Mouse (Mus musculus): Measurements from ENCODE around the gene Gm11020.

GRCm38 (mm10) chr8:104339983-104340232, 18.5 kb downstream of the Gm11020 start:
- TF ChIP-seq EP300 (IDR thresholded peaks at IDR 0.05; ENCODE audit: insufficient read depth, low read depth, low read length) (no peak), CTCF (IDR thresholded peaks at IDR 0.05) (no peak)
